Mouse (Mus musculus) MEL (cell line): ENCODE measurements around the gene Pik3cd. TPM values are rescaled to one million over a fixed set of nuclear protein-coding genes. Genes with fewer than 3 reads are reported as not detected.
A peak's percentile ranks its signal among the peaks of the same experiment; 100 is the strongest.

ENCODE experiments used
- DNase-seq: peaks from one replicate; pipeline ENCODE4 v3.0.0; 2011; ENCODE audit warnings: low read depth, low spot score
- H3K27ac ChIP-seq: 2 replicates; pipeline ENCODE4 v1.5.1; 2012; ENCODE audit warnings: low read depth, mild to moderate bottlenecking, control low read depth, low read length, moderate library complexity; ENCODE audit not compliant: control insufficient read depth
- H3K27me3 ChIP-seq, 2 experiments: fragments of 150-350 bp in 1 of 2; sonication (generic) in 1 of 2; 2 replicates each; pipeline ENCODE4 v1.6.1; 2012; ENCODE audit warnings: low read length in 2 of 2, mild to moderate bottlenecking in 2 of 2, improper control_type of control experiment in 1 of 2, moderate library complexity in 1 of 2; ENCODE audit not compliant: insufficient read depth in 2 of 2, control insufficient read depth in 1 of 2
- H3K36me3 ChIP-seq, 2 experiments: 2 replicates each; pipeline ENCODE4 v1.6.1; 2012 to 2014; ENCODE audit warnings: low read length in 2 of 2, improper control_type of control experiment in 1 of 2, inconsistent platforms in 1 of 2, mild to moderate bottlenecking in 1 of 2; ENCODE audit not compliant: insufficient read depth in 2 of 2, control insufficient read depth in 1 of 2
- H3K4me1 ChIP-seq, 2 experiments: fragments of 150-350 bp in 1 of 2; sonication (generic) in 1 of 2; 2 replicates each; pipeline ENCODE4 v1.6.1; 2012; ENCODE audit warnings: low read length in 2 of 2, improper control_type of control experiment in 1 of 2, mild to moderate bottlenecking in 1 of 2; ENCODE audit not compliant: insufficient read depth in 2 of 2, control insufficient read depth in 1 of 2
- H3K4me3 ChIP-seq, 2 experiments: fragments of 150-350 bp in 1 of 2; sonication (generic) in 1 of 2; 2 replicates each; pipeline ENCODE4 v1.5.1; 2012; ENCODE audit warnings: low read depth in 2 of 2, low read length in 2 of 2, mild to moderate bottlenecking in 2 of 2, moderate library complexity in 2 of 2, control low read depth in 1 of 2, improper control_type of control experiment in 1 of 2; ENCODE audit not compliant: control insufficient read depth in 1 of 2, insufficient read depth in 1 of 2
- H3K79me2 ChIP-seq: 2 replicates; pipeline ENCODE4 v1.6.1; 2012; ENCODE audit warnings: mild to moderate bottlenecking, low read length, moderate library complexity; ENCODE audit not compliant: control insufficient read depth, poor library complexity, insufficient read depth
- H3K9ac ChIP-seq: 2 replicates; pipeline ENCODE4 v1.6.1; 2012; ENCODE audit warnings: low read depth, mild to moderate bottlenecking, control low read depth, low read length, moderate library complexity; ENCODE audit not compliant: control insufficient read depth, poor library complexity, severe bottlenecking
- H3K9me3 ChIP-seq: fragments of 150-350 bp; sonication (generic); replicated peaks from 2 replicates; pipeline ENCODE4 v1.6.1; 2012; ENCODE audit warnings: mild to moderate bottlenecking, low read length, improper control_type of control experiment, moderate library complexity; ENCODE audit not compliant: insufficient read depth
- BHLHE40 ChIP-seq: IDR thresholded peaks from 2 replicates; pipeline ENCODE4 v1.6.1; 2012; ENCODE audit warnings: low read depth, mild to moderate bottlenecking, inconsistent platforms, low read length, improper control_type of control experiment, borderline replicate concordance
- CHD2 ChIP-seq: IDR thresholded peaks from 2 replicates; pipeline ENCODE4 v1.6.1; 2011; ENCODE audit warnings: low read length, improper control_type of control experiment
- CTCF ChIP-seq, 3 experiments: IDR thresholded peaks in 2 of 3; conservative IDR thresholded peaks in 1 of 3; 2 replicates each; pipeline ENCODE4 v1.5.1; 2011 to 2012; ENCODE audit warnings: low read length in 3 of 3, low read depth in 2 of 3, mild to moderate bottlenecking in 2 of 3, improper control_type of control experiment in 1 of 3, inconsistent platforms in 1 of 3, mixed read lengths in 1 of 3, moderate library complexity in 1 of 3; ENCODE audit not compliant: control insufficient read depth in 1 of 3, insufficient read depth in 1 of 3, poor library complexity in 1 of 3, severe bottlenecking in 1 of 3
- E2F4 ChIP-seq: IDR thresholded peaks from 2 replicates; pipeline ENCODE4 v1.6.1; 2011; ENCODE audit warnings: low read depth, low read length, improper control_type of control experiment, borderline replicate concordance
- EP300 ChIP-seq, 2 experiments: IDR thresholded peaks; 2 replicates each; pipeline ENCODE4 v1.6.1; 2011; ENCODE audit warnings: improper control_type of control experiment in 2 of 2, low read length in 2 of 2, low read depth in 1 of 2, mild to moderate bottlenecking in 1 of 2
- GATA1 ChIP-seq: IDR thresholded peaks from 2 replicates; pipeline ENCODE4 v1.6.1; 2011; ENCODE audit warnings: low read depth, low read length, improper control_type of control experiment
- JUND ChIP-seq: IDR thresholded peaks from 2 replicates; pipeline ENCODE4 v1.6.1; 2011; ENCODE audit warnings: low read depth, mild to moderate bottlenecking, improper control_type of control experiment, low read length
- KAT2A ChIP-seq: conservative IDR thresholded peaks from 2 replicates; pipeline ENCODE4 v1.6.1; 2012; ENCODE audit warnings: low read depth, low read length, improper control_type of control experiment, inconsistent platforms
- MAX ChIP-seq: IDR thresholded peaks from 2 replicates; pipeline ENCODE4 v1.6.1; 2011; ENCODE audit warnings: low read length, improper control_type of control experiment
- MEF2A ChIP-seq: IDR thresholded peaks from 2 replicates; pipeline ENCODE4 v1.6.1; 2014; ENCODE audit warnings: low read depth, mild to moderate bottlenecking, inconsistent platforms, low read length, improper control_type of control experiment; ENCODE audit not compliant: poor library complexity, insufficient replicate concordance, severe bottlenecking; ENCODE audit errors: extremely low read depth
- MYB ChIP-seq: IDR thresholded peaks from 2 replicates; pipeline ENCODE4 v1.6.1; 2011; ENCODE audit warnings: mild to moderate bottlenecking, low read depth, low read length, improper control_type of control experiment
- NRF1 ChIP-seq: IDR thresholded peaks from 2 replicates; pipeline ENCODE4 v1.6.1; 2014; ENCODE audit warnings: low read depth, mild to moderate bottlenecking, inconsistent platforms, low read length, improper control_type of control experiment, moderate library complexity; ENCODE audit not compliant: poor library complexity, insufficient read depth, severe bottlenecking
- POLR2A ChIP-seq, 2 experiments: IDR thresholded peaks; 2 replicates each; pipeline ENCODE4 v1.6.1; 2011 to 2012; ENCODE audit warnings: low read length in 2 of 2, mild to moderate bottlenecking in 2 of 2, control low read depth in 1 of 2, improper control_type of control experiment in 1 of 2, low read depth in 1 of 2, moderate library complexity in 1 of 2; ENCODE audit not compliant: control insufficient read depth in 1 of 2, insufficient read depth in 1 of 2, poor library complexity in 1 of 2
- POLR2AphosphoS5 ChIP-seq: IDR thresholded peaks from 2 replicates; pipeline ENCODE4 v1.6.1; 2012; ENCODE audit warnings: low read depth, borderline replicate concordance, mild to moderate bottlenecking, inconsistent platforms, low read length, moderate library complexity, mixed read lengths
- RCOR1 ChIP-seq: IDR thresholded peaks from 2 replicates; pipeline ENCODE4 v1.6.1; 2012; ENCODE audit warnings: low read depth, mild to moderate bottlenecking, inconsistent platforms, low read length, improper control_type of control experiment
- SMC3 ChIP-seq: IDR thresholded peaks from 2 replicates; pipeline ENCODE4 v1.6.1; 2011; ENCODE audit warnings: low read depth, low read length, improper control_type of control experiment
- TBP ChIP-seq: IDR thresholded peaks from 2 replicates; pipeline ENCODE4 v1.8.0; 2011; ENCODE audit warnings: low read depth, low read length, improper control_type of control experiment
- UBTF ChIP-seq: IDR thresholded peaks from 2 replicates; pipeline ENCODE4 v1.6.1; 2012; ENCODE audit warnings: low read depth, mild to moderate bottlenecking, inconsistent platforms, low read length, improper control_type of control experiment, moderate library complexity, borderline replicate concordance; ENCODE audit not compliant: insufficient read depth
- USF1 ChIP-seq: IDR thresholded peaks from 2 replicates; pipeline ENCODE4 v1.6.1; 2014; ENCODE audit warnings: low read depth, mild to moderate bottlenecking, inconsistent platforms, low read length, improper control_type of control experiment, moderate library complexity
- ZKSCAN1 ChIP-seq: IDR thresholded peaks from 2 replicates; pipeline ENCODE4 v1.6.1; 2012; ENCODE audit warnings: low read depth, mild to moderate bottlenecking, inconsistent platforms, low read length, improper control_type of control experiment, moderate library complexity
- ZMIZ1 ChIP-seq: IDR thresholded peaks from 2 replicates; pipeline ENCODE4 v1.6.1; 2012; ENCODE audit warnings: low read depth, mild to moderate bottlenecking, inconsistent platforms, low read length, improper control_type of control experiment, moderate library complexity
- polyA plus RNA-seq, 2 experiments: library from polyadenylated mRNA; stranded (reverse) in 1 of 2; unstranded in 1 of 2; fragments of >175 nt in 1 of 2; fragments of >200 nt in 1 of 2; gene quantifications; 2 replicates each; pipeline versions ENCODE4 v1.2.1 to v1.2.4; 2012; ENCODE audit warnings: low replicate concordance in 2 of 2, low read depth in 1 of 2; ENCODE audit not compliant: insufficient read length in 2 of 2, insufficient read depth in 1 of 2, missing spikeins in 1 of 2
- total RNA-seq: library from RNA; depleted of rRNA; stranded (reverse); fragments of 300-350 nt; gene quantifications from 2 replicates; pipeline ENCODE4 v1.2.3, GENCODE M21; 2012

The Pik3cd gene
- total and polyA plus RNA-seq, 3 experiments, result 45.9 to 152 (median 49.8) TPM

DNA sequence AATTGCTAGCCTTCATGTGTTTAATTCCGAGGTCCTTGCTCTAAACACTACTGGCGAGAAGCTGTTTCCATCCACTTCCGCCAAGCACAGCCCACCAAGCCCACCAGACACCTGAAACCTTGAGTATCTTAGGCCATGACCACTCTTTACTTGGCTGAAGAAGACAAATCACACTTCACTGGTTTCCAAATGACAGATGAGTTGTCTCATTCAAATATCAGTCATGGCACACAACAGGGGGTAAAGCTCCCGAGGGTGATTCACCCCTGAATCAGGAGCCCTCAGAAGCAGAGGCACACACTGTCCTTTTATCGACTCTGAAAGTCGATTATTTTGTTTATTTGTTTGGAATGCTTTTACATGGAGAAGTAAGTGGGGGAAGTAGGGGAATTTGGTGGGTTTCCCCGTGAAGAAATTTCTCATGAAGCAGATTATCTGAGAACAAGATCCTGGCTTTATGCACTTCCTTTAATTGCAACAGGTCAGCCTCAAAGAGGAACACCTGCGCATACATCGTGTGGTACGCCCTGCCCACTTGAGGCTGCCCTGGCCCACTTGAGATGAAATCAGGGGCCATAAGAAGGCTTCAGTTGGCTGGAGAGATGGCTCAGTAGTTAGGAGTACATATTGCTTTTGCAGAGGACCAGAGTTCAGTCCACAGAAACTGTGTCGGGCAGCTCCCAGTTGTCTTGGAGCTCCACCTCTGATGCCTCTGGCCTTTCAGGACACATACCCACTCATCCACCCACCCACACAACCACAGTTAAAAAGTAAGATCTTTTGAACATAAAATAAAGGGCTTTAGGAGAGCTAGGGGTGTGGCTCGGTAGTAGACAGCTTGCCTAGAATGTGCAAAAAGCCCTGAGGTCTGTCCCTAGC lies 12.3 kb downstream of the Pik3cd start:
- Histone ChIP-seq H3K9me3 (no peaks in the 10 kb centered on the region), H3K79me2 (no peaks in the 10 kb centered on the region), H3K4me3 (peak overlapping the region; percentile 3 to 9; a peak in 1 of 4 replicates), H3K27me3 (no peaks in the 10 kb centered on the region), H3K36me3 (peaks cover 3 to 28% of the 10 kb centered on the region in 2 experiments; a peak in 2 of 4 replicates), H3K27ac (peak overlapping the region; percentile 90)
- peak; percentile 51 for DNase-seq
- peak; percentile 19; the same call in 1 of the 2 replicates for TF ChIP-seq RCOR1
- no peak for TF ChIP-seq USF1
- no peak for TF ChIP-seq JUND
- TF ChIP-seq BHLHE40, result 0 out of 2 replicates have a peak, but pooled peaks have one; percentile 10
- TF ChIP-seq EP300 (IDR thresholded peaks at IDR 0.05; ENCODE audit: low read depth in 1 of 2, low read length in 2 of 2), result 0 out of 4 replicates have a peak, but pooled peaks of 1 of the 2 experiments have one; percentile 8
- peak; percentile 42; the same call in 1 of the 2 replicates for TF ChIP-seq NRF1
- no peak for TF ChIP-seq MAX
- TF ChIP-seq, all 39 proteins: peak for 4
- peak overlapping the region; percentile 24 for H3K9ac ChIP-seq
- H3K4me1 ChIP-seq, result peaks cover 29 to 35% of the 10 kb centered on the region in 2 experiments

- Histone ChIP-seq H3K27ac (no peak overlapping the region), H3K79me2 (no peaks in the 10 kb centered on the region), H3K4me3 (no peak overlapping the region), H3K36me3 (peaks cover 3 to 28% of the 10 kb centered on the region in 2 experiments; a peak in 2 of 4 replicates), H3K27me3 (no peaks in the 10 kb centered on the region), H3K9me3 (no peaks in the 10 kb centered on the region), H3K4me1 (peaks cover 29 to 35% of the 10 kb centered on the region in 2 experiments), H3K9ac (no peak overlapping the region)
- no peak for DNase-seq
- TF ChIP-seq CTCF (IDR thresholded peaks at IDR 0.05 in 2 of 3, conservative IDR thresholded peaks at IDR 0.05 in 1 of 3; ENCODE audit: control insufficient read depth in 1 of 3, insufficient read depth in 1 of 3, low read depth in 2 of 3, low read length in 3 of 3, poor library complexity in 1 of 3, severe bottlenecking in 1 of 3), result no peak
These were observed 13.5 kb downstream of the Pik3cd start for GRCm38 (mm10) chr4:149688861-149689260.

DNA sequence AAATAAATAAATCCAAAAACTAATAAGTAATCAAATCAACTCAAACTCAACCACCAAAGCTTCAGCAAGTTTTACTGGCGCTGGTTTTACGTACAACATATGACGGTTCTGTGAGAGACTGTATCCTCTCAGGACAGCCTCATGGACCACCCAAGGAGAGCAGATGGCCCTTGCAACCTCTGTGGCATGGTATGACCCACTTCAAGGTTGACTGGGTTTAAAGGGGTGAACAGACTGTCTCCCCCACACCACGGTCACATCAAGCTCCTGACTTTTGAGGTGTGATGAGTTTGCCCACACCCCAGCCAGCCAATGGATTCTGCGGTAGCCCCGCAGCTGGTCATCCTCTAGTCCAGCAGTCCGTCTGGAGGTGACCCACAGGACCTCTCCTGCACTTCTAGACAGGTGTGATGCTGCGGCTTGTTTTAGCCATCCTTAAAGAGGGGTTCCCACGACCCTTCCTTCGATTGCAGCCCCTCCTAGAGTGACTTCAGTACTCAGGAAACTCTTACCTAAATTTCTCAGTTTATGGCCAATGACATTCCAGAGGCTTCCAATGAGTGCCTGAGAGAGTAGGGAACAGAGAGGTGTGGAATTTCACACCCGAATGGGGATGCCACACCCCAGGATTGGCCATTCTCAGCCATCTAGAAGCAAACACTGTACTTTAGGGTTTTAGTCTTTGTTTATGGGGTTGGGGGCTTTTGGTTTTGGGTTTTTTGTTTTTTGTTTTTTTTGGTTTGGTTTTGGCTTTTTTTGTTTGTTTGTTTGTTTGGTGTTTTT lies 17.3 kb downstream of the Pik3cd start:
- Histone ChIP-seq H3K79me2 (no peaks in the 10 kb centered on the region), H3K9ac (no peak overlapping the region), H3K4me1 (peaks cover 4 to 5% of the 10 kb centered on the region in 2 experiments), H3K36me3 (peaks cover 3 to 4% of the 10 kb centered on the region in 2 experiments; a peak in 2 of 4 replicates), H3K4me3 (no peak overlapping the region), H3K27ac (no peak overlapping the region), H3K9me3 (no peaks in the 10 kb centered on the region), H3K27me3 (no peaks in the 10 kb centered on the region)
- TF ChIP-seq JUND, result no peak
- TF ChIP-seq UBTF, result no peak
- no peak for TF ChIP-seq MYB
- TF ChIP-seq ZMIZ1, result no peak
- no peak for TF ChIP-seq CHD2
- TF ChIP-seq SMC3, result no peak
- no peak for TF ChIP-seq E2F4
- TF ChIP-seq TBP, result no peak
- TF ChIP-seq ZKSCAN1, result no peak
- no peak for TF ChIP-seq POLR2A (IDR thresholded peaks at IDR 0.05; ENCODE audit: control insufficient read depth in 1 of 2, insufficient read depth in 1 of 2, low read depth in 1 of 2, low read length in 2 of 2, poor library complexity in 1 of 2)
- TF ChIP-seq MAX, result no peak
- TF ChIP-seq POLR2AphosphoS5, result no peak
- no peak for TF ChIP-seq GATA1
- TF ChIP-seq BHLHE40, result no peak
- no peak for TF ChIP-seq MEF2A
- TF ChIP-seq KAT2A, result no peak
- no peak for TF ChIP-seq RCOR1
- DNase-seq, result no peak
